Mouse (Mus musculus) forebrain, postnatal 0 days (tissue): ENCODE data around the gene Foxc1. TPM values are rescaled to one million over a fixed set of nuclear protein-coding genes. Genes with fewer than 3 reads are reported as not detected.

ENCODE experiments used
- ATAC-seq: fragments of 200-750 bp; cut with Nextera tagmentation; 2 replicates; pipeline ENCODE4 v1.8.0; 2017; ENCODE audit warnings: mild to moderate bottlenecking, moderate library complexity
- DNase-seq: peaks from one replicate; pipeline ENCODE4 v3.0.0-alpha.2; 2015
- H3K27ac ChIP-seq: fragments of 300-500 bp; sonication (generic); 2 replicates; pipeline ENCODE4 v1.5.1; 2014; ENCODE audit warnings: low read depth, mild to moderate bottlenecking, antibody characterized with exemption, low read length, moderate library complexity, mixed read lengths
- H3K27me3 ChIP-seq: fragments of 300-500 bp; sonication (generic); 2 replicates; pipeline ENCODE4 v1.6.1; 2014; ENCODE audit warnings: mild to moderate bottlenecking, low read length, mixed read lengths; ENCODE audit not compliant: insufficient read depth
- H3K36me3 ChIP-seq: fragments of 300-500 bp; sonication (generic); 2 replicates; pipeline ENCODE4 v1.6.1; 2014; ENCODE audit warnings: mild to moderate bottlenecking, moderate library complexity; ENCODE audit not compliant: insufficient read depth
- H3K4me1 ChIP-seq: fragments of 300-500 bp; sonication (generic); 2 replicates; pipeline ENCODE4 v1.6.1; 2014; ENCODE audit warnings: antibody characterized with exemption; ENCODE audit not compliant: insufficient read depth
- H3K4me2 ChIP-seq: fragments of 300-500 bp; sonication (generic); 2 replicates; pipeline ENCODE4 v1.6.1; 2014; ENCODE audit warnings: low read depth, mild to moderate bottlenecking, moderate library complexity
- H3K4me3 ChIP-seq: fragments of 300-500 bp; sonication (generic); 2 replicates; pipeline ENCODE4 v1.5.1; 2014; ENCODE audit warnings: low read depth, low read length, mixed read lengths
- H3K9ac ChIP-seq: fragments of 300-500 bp; sonication (generic); 2 replicates; pipeline ENCODE4 v1.6.1; 2014; ENCODE audit warnings: mild to moderate bottlenecking
- H3K9me3 ChIP-seq: fragments of 300-500 bp; sonication (generic); 2 replicates; pipeline ENCODE4 v1.6.1; 2016; ENCODE audit warnings: low read length
- CTCF ChIP-seq: sonication (generic); IDR thresholded peaks from 2 replicates; pipeline ENCODE4 v1.5.1; 2016; ENCODE audit warnings: antibody characterized with exemption, control low read depth, low read depth
- WGBS: fragments of 180-500 bp; shearing (Covaris S2); extraction: QIAGEN DNeasy Blood & Tissue Kit; methylation state at CpG from one replicate; pipeline ENCODE4 v1.1.7; 2014; 5-methylcytosine and 5-hydroxymethylcytosine counted together
- polyA plus RNA-seq: library from polyadenylated mRNA; unstranded; fragments of >200 nt; fragmentation: Nextera tagmentation; extraction: Ambion mirVana; gene quantifications from 2 replicates; pipeline ENCODE4 v1.2.1, GENCODE M21; 2015
- total RNA-seq: library from RNA; depleted of rRNA; stranded (reverse); fragments of >200 nt; gene quantifications from 2 replicates; pipeline ENCODE4 v1.2.3, GENCODE M21; 2014

Gene Foxc1
- total and polyA plus RNA-seq, 2 experiments from 2014 or later = 1.9 to 15.6 TPM

GRCm38 (mm10) chr13:31798075-31798474 lies 8.4 kb upstream of the Foxc1 start:
- H3K9ac ChIP-seq = no peak overlapping the region
- H3K4me2 ChIP-seq = no peak overlapping the region
- ATAC-seq (no peak), DNase-seq (no peak)
- WGBS = 34% methylated on average over 9 of the region's 9 CpGs
- TF ChIP-seq CTCF = no peak
- no peaks in the 10 kb centered on the region for H3K36me3 ChIP-seq
- no peaks in the 10 kb centered on the region for H3K9me3 ChIP-seq
- H3K4me3 ChIP-seq = no peak overlapping the region
- H3K27me3 ChIP-seq = peaks cover 42% of the 10 kb centered on the region
- H3K27ac ChIP-seq = no peak overlapping the region
- H3K4me1 ChIP-seq = 0 out of 2 replicates have a peak, but pooled peaks cover 2% of the 10 kb centered on the region

DNA sequence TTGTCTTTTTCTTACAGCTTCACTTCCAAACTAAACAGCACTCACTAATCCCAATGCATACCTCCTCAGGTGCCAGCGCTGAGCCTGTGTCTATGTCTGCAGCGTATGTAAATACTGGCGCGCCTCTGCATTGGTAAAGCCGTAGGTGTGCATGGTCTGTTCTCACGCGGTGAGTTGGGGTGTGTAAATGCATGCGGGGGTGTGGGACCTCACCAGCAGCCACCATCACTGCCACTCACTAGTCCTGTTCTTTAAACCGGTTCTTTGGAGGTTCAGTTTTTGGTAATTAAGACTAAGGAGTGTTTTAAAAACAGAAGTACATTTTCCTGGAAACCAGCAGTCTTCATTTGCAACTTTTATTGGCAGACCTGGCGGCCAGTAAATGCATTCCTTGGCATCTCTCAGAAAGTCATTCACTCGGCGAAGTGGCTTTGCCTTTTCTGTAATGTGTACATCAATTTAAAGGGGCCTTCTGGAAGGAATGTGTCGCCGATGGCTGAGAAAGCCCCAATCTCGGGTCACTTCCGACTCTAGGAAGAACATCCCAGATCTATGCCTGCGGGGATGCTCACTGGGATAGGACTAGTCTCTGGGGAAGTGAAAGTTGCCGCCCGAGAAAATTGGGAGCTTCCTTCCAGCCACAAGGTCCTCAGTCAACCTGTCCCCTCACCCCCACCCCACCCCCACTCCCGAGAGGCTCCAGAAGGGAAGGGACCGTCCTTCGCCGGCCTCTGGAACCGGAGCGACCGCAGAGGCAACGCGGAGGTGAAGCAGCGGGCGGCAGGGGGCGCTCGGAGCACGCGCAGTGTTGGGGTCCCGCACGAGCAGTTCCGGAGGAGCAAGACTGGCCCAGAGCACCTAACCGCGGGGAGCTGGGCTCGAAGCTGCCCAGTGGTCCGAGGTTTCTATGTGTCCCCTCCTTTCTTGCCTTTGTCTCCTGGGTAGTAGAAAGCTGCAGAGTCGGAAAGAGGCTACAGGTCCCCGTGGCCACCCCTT lies 5.6 kb upstream of the Foxc1 start:
- Histone ChIP-seq H3K27ac (no peak overlapping the region), H3K4me1 (0 out of 2 replicates have a peak, but pooled peaks cover 2% of the 10 kb centered on the region), H3K4me2 (peak overlapping the region; percentile 55), H3K9me3 (no peaks in the 10 kb centered on the region), H3K36me3 (no peaks in the 10 kb centered on the region), H3K9ac (no peak overlapping the region), H3K27me3 (peaks cover 68% of the 10 kb centered on the region), H3K4me3 (peak overlapping the region; percentile 33)
- ATAC-seq (peak; percentile 84), DNase-seq (peak; percentile 85)
- WGBS = 1% methylated on average over 43 of the region's 43 CpGs
- TF ChIP-seq CTCF = peak; percentile 92

DNA sequence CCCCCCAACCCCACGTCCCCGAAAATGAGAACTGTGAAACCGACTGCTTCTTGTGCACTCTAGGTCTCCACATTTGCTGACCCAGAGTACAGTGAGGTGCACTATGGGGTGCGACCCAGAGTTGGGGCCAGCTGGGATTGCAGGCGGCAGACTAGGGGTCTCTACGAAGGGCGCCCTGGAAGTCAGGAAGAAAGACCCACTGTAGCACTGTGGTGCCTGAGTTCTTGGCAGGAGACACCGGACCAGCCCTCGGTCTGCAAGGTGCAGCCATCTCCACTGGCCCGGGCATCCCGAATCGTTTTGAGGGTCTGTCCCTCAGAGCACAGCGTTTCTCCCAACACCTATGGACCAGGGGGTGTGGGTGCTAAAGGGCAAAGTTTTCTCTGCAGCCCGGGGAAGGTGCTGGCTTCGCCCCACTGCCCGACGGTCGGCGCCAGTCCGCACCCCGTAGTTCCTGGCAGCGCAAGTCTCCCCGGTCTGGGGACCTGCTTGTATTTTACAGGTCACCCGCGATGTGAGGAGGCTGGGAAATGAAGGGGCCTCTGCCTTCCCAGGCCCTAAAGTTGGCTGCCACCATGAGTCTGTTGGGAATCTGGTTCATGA lies 4.6 kb upstream of the Foxc1 start:
- peak; percentile 9; the same call in 1 of the 2 replicates for ATAC-seq

GRCm38 (mm10) chr13:31802447-31802846 lies 4.0 kb upstream of the Foxc1 start:
- H3K4me1 ChIP-seq = peaks cover 2% of the 10 kb centered on the region; the same call in 1 of the 2 replicates
- no peak overlapping the region for H3K4me2 ChIP-seq
- H3K27ac ChIP-seq = no peak overlapping the region
- peaks cover 75% of the 10 kb centered on the region for H3K27me3 ChIP-seq
- DNase-seq (no peak), ATAC-seq (no peak)
- no peak overlapping the region for H3K4me3 ChIP-seq
- H3K9ac ChIP-seq = no peak overlapping the region
- 7% methylated on average over 5 of the region's 5 CpGs for WGBS
- TF ChIP-seq CTCF = no peak
- no peaks in the 10 kb centered on the region for H3K36me3 ChIP-seq
- no peaks in the 10 kb centered on the region for H3K9me3 ChIP-seq

More for the DNA sequence above, 4.6 kb upstream of the Foxc1 start:
- H3K9ac ChIP-seq = no peak overlapping the region
- WGBS = 3% methylated on average over 25 of the region's 25 CpGs
- no peak for TF ChIP-seq CTCF
- H3K4me3 ChIP-seq = peak overlapping the region; percentile 33
- DNase-seq = no peak
- no peaks in the 10 kb centered on the region for H3K36me3 ChIP-seq
- H3K27ac ChIP-seq = no peak overlapping the region
- H3K4me1 ChIP-seq = peaks cover 2% of the 10 kb centered on the region; the same call in 1 of the 2 replicates
- peak overlapping the region; percentile 55 for H3K4me2 ChIP-seq
- peaks cover 75% of the 10 kb centered on the region for H3K27me3 ChIP-seq
- H3K9me3 ChIP-seq = no peaks in the 10 kb centered on the region

DNA sequence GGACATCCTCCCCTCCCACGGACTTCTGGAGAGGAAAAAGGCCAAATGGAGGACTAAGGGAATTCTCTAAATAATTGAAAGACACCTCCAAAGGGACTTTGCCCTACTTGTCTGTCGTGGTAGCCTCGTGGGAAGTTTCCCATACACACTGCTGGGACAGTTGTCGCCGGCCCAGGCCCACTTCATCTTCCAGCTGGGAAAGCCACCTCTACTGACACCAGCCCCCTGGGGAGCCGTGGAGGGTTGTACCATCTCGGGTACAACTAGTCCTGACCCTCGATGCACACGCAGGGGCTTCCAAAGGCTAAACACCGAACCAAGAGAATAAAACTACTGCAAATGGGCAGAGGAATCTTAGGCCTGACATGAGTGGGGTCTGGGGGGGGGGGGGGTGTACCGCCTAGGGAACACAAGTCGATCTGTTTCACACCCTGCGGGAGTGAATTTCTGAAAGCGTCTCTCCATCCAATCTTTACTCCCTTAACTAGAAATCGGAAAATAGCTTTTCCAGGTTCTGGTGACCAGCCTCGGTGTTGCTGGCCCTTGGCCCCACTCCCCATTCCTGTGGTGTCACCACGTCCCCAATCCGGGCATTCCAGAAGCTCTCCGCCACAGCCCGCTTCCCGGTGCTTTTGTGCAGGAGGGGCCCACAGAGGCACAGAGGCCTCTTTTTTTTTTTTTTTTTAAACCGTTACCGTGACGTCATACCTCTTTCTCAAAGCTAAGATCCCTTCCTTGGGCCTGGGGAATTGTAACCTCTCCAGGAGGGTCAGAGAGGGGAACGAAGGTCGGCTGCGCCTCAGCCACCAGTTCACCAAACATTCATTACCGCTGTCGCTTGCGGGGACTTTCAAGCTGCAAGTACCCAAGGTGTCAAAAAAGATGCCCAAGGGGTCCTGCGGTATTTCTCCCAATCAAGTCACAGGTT lies 3.0 kb upstream of the Foxc1 start:
- no peak overlapping the region for H3K4me2 ChIP-seq
- DNase-seq = peak; percentile 46
- TF ChIP-seq CTCF = no peak
- no peaks in the 10 kb centered on the region for H3K36me3 ChIP-seq
- 1% methylated on average over 31 of the region's 31 CpGs for WGBS
- peaks cover 82% of the 10 kb centered on the region for H3K27me3 ChIP-seq
- peaks cover 2% of the 10 kb centered on the region; the same call in 1 of the 2 replicates for H3K4me1 ChIP-seq
- H3K27ac ChIP-seq = no peak overlapping the region
- no peak overlapping the region for H3K4me3 ChIP-seq
- no peak for ATAC-seq
- H3K9me3 ChIP-seq = no peaks in the 10 kb centered on the region
- no peak overlapping the region for H3K9ac ChIP-seq

- no peaks in the 10 kb centered on the region for H3K9me3 ChIP-seq
- H3K27me3 ChIP-seq = peaks cover 77% of the 10 kb centered on the region
- DNase-seq (peak; percentile 32), ATAC-seq (no peak)
- H3K4me2 ChIP-seq = no peak overlapping the region
- no peak overlapping the region for H3K9ac ChIP-seq
- no peaks in the 10 kb centered on the region for H3K36me3 ChIP-seq
- 2% methylated on average over 7 of the region's 7 CpGs for WGBS
- TF ChIP-seq CTCF = no peak
- no peak overlapping the region for H3K27ac ChIP-seq
- H3K4me3 ChIP-seq = no peak overlapping the region
- H3K4me1 ChIP-seq = peaks cover 2% of the 10 kb centered on the region; the same call in 1 of the 2 replicates
Measured at GRCm38 (mm10) chr13:31804571-31804970, 1.9 kb upstream of the Foxc1 start.
